ENCODE assay signal across 8 mouse cellular contexts in the genomic region with DNA sequence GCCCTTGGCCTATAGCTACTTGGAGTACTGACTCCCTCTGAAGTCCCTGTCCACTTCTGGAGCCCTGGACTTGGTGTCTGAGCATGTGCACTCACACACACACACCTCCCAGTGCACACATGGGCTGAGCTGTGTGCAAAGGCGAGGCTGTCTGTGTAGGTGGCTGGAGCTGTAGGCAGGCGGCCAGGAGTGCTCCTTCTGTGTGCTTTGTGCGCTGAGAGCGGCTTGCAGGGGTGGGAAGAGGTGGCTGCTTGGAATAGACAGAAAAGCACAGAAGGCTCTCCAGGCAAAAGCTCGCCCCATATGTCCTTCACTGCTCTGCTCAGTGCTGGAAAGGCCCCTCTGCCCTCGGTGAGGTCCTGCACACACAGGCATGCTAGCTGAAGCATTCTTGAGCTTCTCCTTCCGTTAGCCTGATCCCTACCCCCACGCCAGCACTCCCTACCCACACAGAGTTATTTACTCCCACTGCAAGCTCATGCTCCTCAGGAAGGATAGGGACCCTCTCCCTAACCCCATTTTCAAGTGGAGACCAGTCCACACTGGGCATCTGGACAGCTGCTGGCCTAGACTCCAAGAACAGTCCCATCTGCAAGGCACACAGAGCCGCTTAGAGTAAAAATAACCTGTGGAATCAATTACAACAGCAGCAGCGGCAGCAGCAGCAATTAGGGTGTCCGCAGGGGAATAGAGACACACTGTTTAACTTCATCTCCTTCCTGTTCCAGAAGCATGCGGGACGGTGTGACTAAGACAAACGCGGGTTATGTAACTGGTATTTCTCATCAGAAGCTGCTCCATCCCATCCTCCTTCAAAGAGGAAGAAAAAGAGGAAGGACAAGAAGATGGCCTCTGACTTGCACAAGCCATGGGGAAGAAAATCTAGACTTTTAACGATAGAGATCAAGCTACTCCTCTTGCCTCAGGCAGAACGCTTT. TPM values are rescaled to one million over a fixed set of nuclear protein-coding genes. Genes with fewer than 3 reads are reported as not detected.
DNase-seq lines count a peak whose midpoint lies in the region; ATAC-seq and TF ChIP-seq lines count a peak whose summit lies in the region.

No protein-coding gene starts in this region.

- H3K4me3 ChIP-seq in cerebellum, adult 2 months (replicated peaks; ENCODE audit: insufficient read depth, low read depth, low read length), result no peak overlapping the region
- no peak overlapping the region for H3K4me3 ChIP-seq in heart, embryonic 11.5 days (ENCODE audit: low read depth, low read length)
- no peak overlapping the region for H3K4me3 ChIP-seq in lung, embryonic 15.5 days
- H3K4me3 ChIP-seq in stomach, embryonic 15.5 days (replicated peaks), result no peak overlapping the region

- no peak for TF ChIP-seq CTCF in cerebellum, adult 2 months (IDR thresholded peaks at IDR 0.05; ENCODE audit: borderline replicate concordance, insufficient read depth, low read depth, low read length)

- 54% methylated on average over 17 of the region's 17 CpGs for WGBS in cerebellum, adult 2 months
- 28% methylated on average over 17 of the region's 17 CpGs for WGBS in heart, embryonic 11.5 days (ENCODE audit: insufficient replicate concordance)
- 18% methylated on average over 17 of the region's 17 CpGs for WGBS in lung, embryonic 15.5 days
- 20% methylated on average over 17 of the region's 17 CpGs for WGBS in stomach, embryonic 15.5 days

- H3K36me3 ChIP-seq in heart, embryonic 11.5 days (ENCODE audit: control insufficient read depth, insufficient read depth, low read length), result no peaks in the 10 kb centered on the region
- no peaks in the 10 kb centered on the region for H3K36me3 ChIP-seq in lung, embryonic 15.5 days
- no peaks in the 10 kb centered on the region for H3K36me3 ChIP-seq in stomach, embryonic 15.5 days

- DNase-seq in cerebellum, postnatal 14 days, result peak; percentile 34 to 57
- no peak for DNase-seq in cerebellum, adult 2 months
- DNase-seq in layer of hippocampus, postnatal 14 days (ENCODE audit: low spot score in 2 of 2), result peak; percentile 68 to 80
- no peak for DNase-seq in adrenal gland, postnatal 10 days

- peak overlapping the region; percentile 9 for H3K4me2 ChIP-seq in heart, embryonic 11.5 days
- peak overlapping the region; percentile 10; the same call in 1 of the 2 replicates for H3K4me2 ChIP-seq in lung, embryonic 15.5 days
- H3K4me2 ChIP-seq in stomach, embryonic 15.5 days, result no peak overlapping the region

- peak overlapping the region; percentile 40; the same call in 1 of the 2 replicates for H3K9ac ChIP-seq in heart, embryonic 11.5 days (ENCODE audit: low read depth, low read length)
- H3K9ac ChIP-seq in lung, embryonic 15.5 days, result no peak overlapping the region
- no peak overlapping the region for H3K9ac ChIP-seq in stomach, embryonic 15.5 days

- H3K4me1 ChIP-seq in cerebellum, adult 2 months (ENCODE audit: control insufficient read depth, insufficient read depth, low read length), result peaks cover 2% of the 10 kb centered on the region; the same call in 1 of the 2 replicates
- peaks cover 21% of the 10 kb centered on the region for H3K4me1 ChIP-seq in heart, embryonic 11.5 days (ENCODE audit: control insufficient read depth, insufficient read depth, low read length)
- H3K4me1 ChIP-seq in lung, embryonic 15.5 days, result peaks cover 30% of the 10 kb centered on the region
- H3K4me1 ChIP-seq in stomach, embryonic 15.5 days, result peaks cover 23% of the 10 kb centered on the region

- ATAC-seq in common myeloid progenitor, adult 5-6 weeks (replicated peaks; ENCODE audit: low read depth, poor library complexity, severe bottlenecking), result peak; percentile 67
- ATAC-seq in heart, embryonic 11.5 days (replicated peaks; ENCODE audit: insufficient number of reproducible peaks, low FRiP score, low TSS enrichment), result 0 out of 2 replicates have a peak, but pooled peaks have one; percentile 10
- ATAC-seq in lung, embryonic 15.5 days (ENCODE audit: borderline replicate concordance, extremely low read depth, low FRiP score, low TSS enrichment), result 0 out of 2 replicates have a peak, but pooled peaks have one; percentile 36
- ATAC-seq in stomach, embryonic 15.5 days (ENCODE audit: insufficient read depth, low FRiP score, low read depth), result peak; percentile 15; the same call in 1 of the 2 replicates

- no peaks in the 10 kb centered on the region for H3K9me3 ChIP-seq in heart, embryonic 11.5 days (replicated peaks; ENCODE audit: control insufficient read depth, low read length)
- H3K9me3 ChIP-seq in lung, embryonic 15.5 days, result no peaks in the 10 kb centered on the region
- no peaks in the 10 kb centered on the region for H3K9me3 ChIP-seq in stomach, embryonic 15.5 days

- no peak overlapping the region for H3K27ac ChIP-seq in cerebellum, adult 2 months (ENCODE audit: insufficient read depth, low read length)
- peak overlapping the region; percentile 71 for H3K27ac ChIP-seq in heart, embryonic 11.5 days (ENCODE audit: low read depth, low read length)
- H3K27ac ChIP-seq in lung, embryonic 15.5 days, result peak overlapping the region; percentile 46
- H3K27ac ChIP-seq in stomach, embryonic 15.5 days, result peak overlapping the region; percentile 64

- TF ChIP-seq POLR2A in cerebellum, adult 2 months (IDR thresholded peaks at IDR 0.05; ENCODE audit: borderline replicate concordance, insufficient read depth, low read length), result no peak

- no peaks in the 10 kb centered on the region for H3K27me3 ChIP-seq in cerebellum, adult 2 months (ENCODE audit: control insufficient read depth, insufficient read depth, low read length)
- H3K27me3 ChIP-seq in heart, embryonic 11.5 days (ENCODE audit: control insufficient read depth, insufficient read depth, low read length), result no peaks in the 10 kb centered on the region
- no peaks in the 10 kb centered on the region for H3K27me3 ChIP-seq in lung, embryonic 15.5 days
- no peaks in the 10 kb centered on the region for H3K27me3 ChIP-seq in stomach, embryonic 15.5 days (replicated peaks)

RNA-seq across cellular contexts. Expression of gene Smad3, which starts 22.4 kb away (rescaled TPM):
- polyA plus RNA-seq in cerebellum, adult 2 months (2012; rRNA removed), result 19.9 and 28.2 TPM in 2 replicates
- total RNA-seq in common myeloid progenitor, adult 5-6 weeks (2017), result 19.2 and 39.1 TPM in 2 replicates
- 9.7 and 11.4 TPM in 2 replicates for polyA plus RNA-seq in heart, embryonic 11.5 days (2014; fragmentation: Nextera tagmentation; extraction: Ambion mirVana)
- 10 to 100 TPM; 18.9 to 24.3 TPM for total RNA-seq in layer of hippocampus, postnatal 14 days (2021)
- polyA plus RNA-seq in lung, embryonic 15.5 days (2015; fragmentation: Nextera tagmentation; extraction: Ambion mirVana), result 20.2 and 20.7 TPM in 2 replicates
- 17.5 and 19.6 TPM in 2 replicates for polyA plus RNA-seq in stomach, embryonic 15.5 days (2015; fragmentation: Nextera tagmentation; extraction: Ambion mirVana)
- total RNA-seq in adrenal gland, postnatal 10 days (2021), result 10 to 100 TPM; 24.4 to 31.8 TPM

Comparison
In these comparisons a context has a peak if more than half of its experiments do, and no peak if none do; other contexts are left out.
1. DNase-seq: peak in cerebellum, postnatal 14 days (2 of 2) and layer of hippocampus, postnatal 14 days (2 of 2); none in cerebellum, adult 2 months (0 of 2) and adrenal gland, postnatal 10 days (single experiment).
2. ATAC-seq: peak in every context shown above with its lines; median percentile 67 in common myeloid progenitor, adult 5-6 weeks; 36 in lung, embryonic 15.5 days; 15 in stomach, embryonic 15.5 days; 10 in heart, embryonic 11.5 days.